Mouse (Mus musculus): ENCODE data around the gene Tpbgl. TPM values are rescaled to one million over a fixed set of nuclear protein-coding genes. Genes with fewer than 3 reads are reported as not detected.

Gene Tpbgl
- polyA plus RNA-seq, 1 experiment, result 0.01 TPM

GRCm38 (mm10) chr7:99649585-99649984 is 22.7 kb upstream of the Tpbgl start:
- Histone ChIP-seq H3K36me3 (ENCODE audit: control insufficient read depth) (no peaks in the 10 kb centered on the region), H3K27me3 (ENCODE audit: control insufficient read depth) (peaks cover 65% of the 10 kb centered on the region), H3K4me1 (ENCODE audit: control insufficient read depth) (peaks cover 6% of the 10 kb centered on the region), H3K4me3 (replicated peaks) (no peak overlapping the region), H3K9me3 (ENCODE audit: control insufficient read depth, low read length) (peaks cover 3% of the 10 kb centered on the region)
- TF ChIP-seq GATA1 (IDR thresholded peaks at IDR 0.05; ENCODE audit: low read length), result no peak
- no peak for TF ChIP-seq TAL1 (IDR thresholded peaks at IDR 0.05; ENCODE audit: low read length)

DNA sequence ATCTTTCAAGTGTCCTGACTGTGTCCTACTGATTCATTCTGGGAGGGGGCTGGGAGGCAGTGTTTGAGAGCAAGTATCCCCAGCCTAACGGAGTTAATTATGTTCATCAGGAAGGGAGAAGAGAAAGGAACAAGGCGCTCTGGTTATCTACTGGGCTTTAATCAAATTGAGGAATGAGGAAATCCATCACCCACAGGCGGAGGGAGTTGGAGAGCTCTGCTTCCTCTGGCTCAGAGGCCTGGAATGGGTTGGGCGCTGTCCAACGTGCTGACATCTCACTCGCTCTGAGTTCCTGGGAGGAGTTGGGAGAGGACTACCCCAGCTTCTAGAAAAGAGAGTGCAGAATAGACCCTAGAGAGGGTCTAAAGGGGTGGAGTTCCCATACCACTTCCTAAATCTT is 21.7 kb upstream of the Tpbgl start:
- no peak for TF ChIP-seq TAL1 (IDR thresholded peaks at IDR 0.05; ENCODE audit: low read length)
- TF ChIP-seq GATA1 (IDR thresholded peaks at IDR 0.05; ENCODE audit: low read length), result no peak
- Histone ChIP-seq H3K4me3 (replicated peaks) (no peak overlapping the region), H3K4me1 (ENCODE audit: control insufficient read depth) (peaks cover 16% of the 10 kb centered on the region), H3K36me3 (ENCODE audit: control insufficient read depth) (no peaks in the 10 kb centered on the region), H3K9me3 (ENCODE audit: control insufficient read depth, low read length) (peaks cover 3% of the 10 kb centered on the region), H3K27me3 (ENCODE audit: control insufficient read depth) (peaks cover 56% of the 10 kb centered on the region)

DNA sequence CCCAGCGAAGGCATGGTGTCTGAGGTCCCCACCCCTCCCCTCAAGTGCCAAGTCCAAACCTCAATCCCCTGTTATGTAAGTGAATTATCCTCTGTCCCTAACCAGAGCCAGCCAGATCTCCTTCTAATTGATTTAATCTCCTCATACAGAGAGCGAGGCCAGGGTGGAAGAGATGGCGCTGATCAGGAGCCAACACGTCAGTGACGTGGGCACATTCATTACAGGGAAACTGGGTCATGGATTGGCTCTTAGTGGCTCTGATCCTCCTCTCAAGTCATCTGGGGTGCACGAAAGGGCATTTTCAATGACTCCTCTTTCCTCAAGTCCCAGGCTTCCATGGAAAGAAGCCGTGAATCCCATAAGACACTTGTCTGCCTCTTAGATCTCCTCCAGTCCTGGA is 17.8 kb upstream of the Tpbgl start:
- no peak for TF ChIP-seq TAL1 (IDR thresholded peaks at IDR 0.05; ENCODE audit: low read length)
- no peaks in the 10 kb centered on the region for H3K9me3 ChIP-seq (ENCODE audit: control insufficient read depth, low read length)
- peaks cover 53% of the 10 kb centered on the region for H3K4me1 ChIP-seq (ENCODE audit: control insufficient read depth)
- no peaks in the 10 kb centered on the region for H3K36me3 ChIP-seq (ENCODE audit: control insufficient read depth)
- peaks cover 37% of the 10 kb centered on the region for H3K27me3 ChIP-seq (ENCODE audit: control insufficient read depth)
- H3K4me3 ChIP-seq (replicated peaks), result no peak overlapping the region

DNA sequence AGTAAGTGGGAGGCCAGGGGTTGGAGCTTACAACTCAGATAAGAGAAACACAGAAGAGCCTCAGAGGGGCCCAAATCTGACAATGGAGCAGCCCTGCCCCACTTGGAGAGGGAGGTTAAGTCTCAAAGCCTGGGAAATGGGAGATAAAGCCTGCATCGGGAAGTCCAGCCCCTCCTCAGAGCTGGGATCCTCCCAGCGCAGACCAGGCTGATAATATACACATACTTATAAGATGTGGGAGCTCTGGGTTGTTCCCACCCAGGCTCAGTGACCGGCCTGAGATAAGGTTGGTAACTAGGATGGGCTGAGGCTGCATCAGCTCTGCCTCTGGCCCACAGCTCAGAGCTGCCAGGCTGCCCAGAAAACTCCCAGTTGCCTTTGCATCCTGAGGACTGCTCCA is 15.2 kb upstream of the Tpbgl start:
- peak overlapping the region; percentile 43 for H3K4me3 ChIP-seq (replicated peaks)
- peaks cover 41% of the 10 kb centered on the region for H3K27me3 ChIP-seq (ENCODE audit: control insufficient read depth)
- no peaks in the 10 kb centered on the region for H3K36me3 ChIP-seq (ENCODE audit: control insufficient read depth)
- H3K9me3 ChIP-seq (ENCODE audit: control insufficient read depth, low read length), result no peaks in the 10 kb centered on the region
- H3K4me1 ChIP-seq (ENCODE audit: control insufficient read depth), result peaks cover 64% of the 10 kb centered on the region
- TF ChIP-seq GATA1 (IDR thresholded peaks at IDR 0.05; ENCODE audit: low read length), result peak; percentile 80
- TF ChIP-seq TAL1 (IDR thresholded peaks at IDR 0.05; ENCODE audit: low read length), result no peak

GRCm38 (mm10) chr7:99641245-99641644 is 14.3 kb upstream of the Tpbgl start:
- TF ChIP-seq TAL1 (IDR thresholded peaks at IDR 0.05; ENCODE audit: low read length) (no peak), GATA1 (IDR thresholded peaks at IDR 0.05; ENCODE audit: low read length) (no peak)
- no peaks in the 10 kb centered on the region for H3K9me3 ChIP-seq (ENCODE audit: control insufficient read depth, low read length)
- H3K36me3 ChIP-seq (ENCODE audit: control insufficient read depth), result no peaks in the 10 kb centered on the region
- H3K27me3 ChIP-seq (ENCODE audit: control insufficient read depth), result peaks cover 42% of the 10 kb centered on the region
- H3K4me3 ChIP-seq (replicated peaks), result peak overlapping the region; percentile 43
- H3K4me1 ChIP-seq (ENCODE audit: control insufficient read depth), result peaks cover 64% of the 10 kb centered on the region

DNA sequence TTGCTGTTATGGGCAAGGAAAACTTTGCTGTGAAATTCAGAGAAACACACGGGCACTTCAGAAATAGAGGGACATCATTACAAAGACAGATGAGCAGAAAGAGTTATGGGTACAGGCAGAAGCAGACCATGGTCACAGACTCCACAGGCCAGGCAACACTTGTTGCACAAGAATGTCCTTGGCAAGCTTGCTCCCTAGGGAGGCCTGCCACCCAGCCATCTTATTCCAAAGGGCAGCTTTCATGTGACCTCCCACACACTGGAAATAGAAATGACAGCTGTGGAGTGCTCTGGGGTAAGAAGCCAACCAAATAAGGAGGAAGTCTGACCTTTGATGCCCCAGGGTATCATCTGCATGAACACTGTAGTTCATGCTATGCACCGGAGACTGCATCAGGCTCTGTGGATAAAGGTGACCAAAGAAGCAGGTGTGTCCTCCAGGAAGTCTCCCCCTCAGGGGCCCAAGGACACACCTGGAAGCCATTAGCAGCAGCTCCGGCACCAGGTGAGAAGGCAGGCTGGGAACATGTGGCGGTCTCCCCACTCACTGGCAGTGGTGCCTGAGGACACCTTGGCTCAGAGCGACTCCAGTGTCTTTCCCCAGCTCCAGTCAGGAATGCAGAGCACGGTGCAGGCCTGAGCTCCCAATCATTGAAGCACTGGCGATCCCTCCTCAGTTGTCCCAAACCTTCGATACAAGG is 7.2 kb upstream of the Tpbgl start:
- Histone ChIP-seq H3K4me3 (replicated peaks) (no peak overlapping the region), H3K9me3 (ENCODE audit: control insufficient read depth, low read length) (no peaks in the 10 kb centered on the region), H3K36me3 (ENCODE audit: control insufficient read depth) (no peaks in the 10 kb centered on the region), H3K27me3 (ENCODE audit: control insufficient read depth) (peaks cover 94% of the 10 kb centered on the region), H3K4me1 (ENCODE audit: control insufficient read depth) (peaks cover 9% of the 10 kb centered on the region)
- no peak for TF ChIP-seq GATA1 (IDR thresholded peaks at IDR 0.05; ENCODE audit: low read length)
- TF ChIP-seq TAL1 (IDR thresholded peaks at IDR 0.05; ENCODE audit: low read length), result no peak

GRCm38 (mm10) chr7:99632286-99632685 is 5.4 kb upstream of the Tpbgl start:
- no peak overlapping the region for H3K4me3 ChIP-seq (replicated peaks)
- peaks cover 3% of the 10 kb centered on the region; the same call in 1 of the 2 replicates for H3K9me3 ChIP-seq (ENCODE audit: control insufficient read depth, low read length)
- peaks cover 97% of the 10 kb centered on the region for H3K27me3 ChIP-seq (ENCODE audit: control insufficient read depth)

DNA sequence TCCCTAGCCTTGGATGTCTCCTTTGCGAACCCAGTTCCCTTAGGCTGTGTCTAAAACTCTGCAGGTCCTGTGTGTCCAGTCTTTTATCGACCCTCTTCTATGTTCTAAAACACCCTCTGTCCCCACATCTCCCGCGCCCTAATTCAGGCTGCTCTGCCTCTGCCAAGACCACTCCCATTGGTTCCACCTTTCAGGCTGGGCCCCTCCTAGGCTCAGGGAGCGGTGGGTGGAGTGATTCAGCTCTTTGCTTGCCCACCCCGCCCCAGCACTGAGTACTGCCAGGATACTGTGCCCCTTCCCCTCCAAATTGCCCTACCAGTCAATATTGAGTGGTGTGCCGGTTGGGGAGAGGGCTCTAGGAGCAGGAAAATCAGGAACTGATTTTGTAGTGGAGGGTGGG is 463 bp upstream of the Tpbgl start:
- peaks cover 24% of the 10 kb centered on the region for H3K4me1 ChIP-seq (ENCODE audit: control insufficient read depth)
- H3K9me3 ChIP-seq (ENCODE audit: control insufficient read depth, low read length), result peaks cover 16% of the 10 kb centered on the region
- no peak for TF ChIP-seq GATA1 (IDR thresholded peaks at IDR 0.05; ENCODE audit: low read length)
- no peak for TF ChIP-seq TAL1 (IDR thresholded peaks at IDR 0.05; ENCODE audit: low read length)
- no peak overlapping the region for H3K4me3 ChIP-seq (replicated peaks)
- no peaks in the 10 kb centered on the region for H3K36me3 ChIP-seq (ENCODE audit: control insufficient read depth)
- peaks cover 100% of the 10 kb centered on the region for H3K27me3 ChIP-seq (ENCODE audit: control insufficient read depth)

More at GRCm38 (mm10) chr7:99632286-99632685, 5.4 kb upstream of the Tpbgl start:
- no peaks in the 10 kb centered on the region for H3K36me3 ChIP-seq (ENCODE audit: control insufficient read depth)
- no peak for TF ChIP-seq GATA1 (IDR thresholded peaks at IDR 0.05; ENCODE audit: low read length)
- no peak for TF ChIP-seq TAL1 (IDR thresholded peaks at IDR 0.05; ENCODE audit: low read length)
- peaks cover 4% of the 10 kb centered on the region for H3K4me1 ChIP-seq (ENCODE audit: control insufficient read depth)

DNA sequence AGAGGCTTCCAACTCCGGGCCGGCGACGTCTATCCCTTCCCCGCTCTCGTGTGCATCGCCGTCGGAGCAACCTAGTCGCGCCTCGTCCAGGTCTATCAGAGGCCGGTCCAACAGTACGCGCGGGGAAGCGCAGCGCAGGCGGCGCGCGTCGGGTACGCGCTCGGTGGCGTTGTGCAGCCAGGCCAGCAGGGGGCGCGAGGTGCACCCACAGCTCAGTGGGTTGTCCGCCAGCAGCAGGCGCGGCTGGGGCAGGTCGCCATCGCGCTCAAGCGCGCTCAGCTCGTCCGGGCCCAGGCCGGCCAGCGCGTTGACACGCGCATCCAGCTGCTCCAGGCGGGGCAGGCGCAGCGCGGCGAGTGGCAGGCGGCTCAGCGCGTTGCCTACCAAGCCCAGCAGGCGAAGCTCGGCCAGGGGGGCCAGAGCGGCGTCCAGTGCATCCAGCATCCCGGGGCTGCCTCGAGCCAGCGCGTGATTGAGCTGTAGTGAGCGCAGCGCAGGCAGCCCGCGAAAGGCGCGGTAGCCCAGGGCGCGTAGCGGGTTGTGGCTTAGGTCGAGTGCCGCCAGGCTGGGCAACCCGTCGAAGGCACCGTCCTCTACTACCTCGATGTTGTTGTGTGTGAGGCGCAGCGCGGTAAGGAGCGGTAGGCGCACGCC is 1.1 kb downstream of the Tpbgl start:
- Histone ChIP-seq H3K27me3 (ENCODE audit: control insufficient read depth) (peaks cover 100% of the 10 kb centered on the region), H3K4me3 (replicated peaks) (peak overlapping the region; percentile 45), H3K36me3 (ENCODE audit: control insufficient read depth) (no peaks in the 10 kb centered on the region), H3K9me3 (ENCODE audit: control insufficient read depth, low read length) (peaks cover 16% of the 10 kb centered on the region), H3K4me1 (ENCODE audit: control insufficient read depth) (peaks cover 24% of the 10 kb centered on the region)
- TF ChIP-seq GATA1 (IDR thresholded peaks at IDR 0.05; ENCODE audit: low read length) (no peak), TAL1 (IDR thresholded peaks at IDR 0.05; ENCODE audit: low read length) (no peak)
